Mouse (Mus musculus): Measurements from ENCODE around the gene Gatad2a. TPM values are rescaled to one million over a fixed set of nuclear protein-coding genes. Genes with fewer than 3 reads are reported as not detected.

Gene Gatad2a
- polyA plus RNA-seq, 1 experiment from 2014 or later = 44.3 TPM

DNA sequence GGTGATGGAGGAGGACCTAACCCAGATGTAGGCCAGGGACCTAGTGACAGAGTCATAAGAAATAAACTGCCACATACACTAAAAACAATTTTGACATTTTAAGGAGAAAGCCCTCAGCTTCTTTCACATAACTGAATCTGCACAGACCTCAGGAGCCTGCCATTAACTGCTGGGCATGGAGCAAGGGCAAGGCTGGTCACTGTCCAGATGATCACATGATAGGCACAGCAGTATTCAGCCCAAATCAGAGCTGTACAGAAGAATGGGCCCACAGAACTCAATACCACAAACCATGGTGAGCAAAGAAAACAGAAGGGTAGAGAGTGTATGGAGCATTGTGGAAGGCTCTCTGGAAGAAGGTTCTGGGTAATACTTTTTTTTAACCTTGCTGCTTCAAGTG lies 69.3 kb downstream of the Gatad2a start:
- Histone ChIP-seq H3K27me3 (no peaks in the 10 kb centered on the region), H3K4me3 (no peak overlapping the region), H3K36me3 (0 out of 2 replicates have a peak, but pooled peaks cover 4% of the 10 kb centered on the region), H3K9me3 (no peaks in the 10 kb centered on the region), H3K9ac (replicated peaks) (no peak overlapping the region), H3K27ac (replicated peaks) (no peak overlapping the region), H3K4me1 (no peaks in the 10 kb centered on the region), H3K4me2 (replicated peaks) (no peak overlapping the region)
- no peak for ATAC-seq (ENCODE audit: low FRiP score, low read depth)

GRCm38 (mm10) chr8:69923986-69924385 lies 72.2 kb downstream of the Gatad2a start:
- no peak for ATAC-seq (ENCODE audit: low FRiP score, low read depth)
- no peak overlapping the region for H3K4me3 ChIP-seq
- peaks cover 19% of the 10 kb centered on the region for H3K4me1 ChIP-seq
- H3K9me3 ChIP-seq = no peaks in the 10 kb centered on the region
- H3K9ac ChIP-seq (replicated peaks) = no peak overlapping the region
- no peaks in the 10 kb centered on the region for H3K27me3 ChIP-seq
- no peak overlapping the region for H3K27ac ChIP-seq (replicated peaks)
- 90% methylated on average over 1 of the region's 1 CpGs for WGBS
- no peak overlapping the region for H3K4me2 ChIP-seq (replicated peaks)
- 0 out of 2 replicates have a peak, but pooled peaks cover 4% of the 10 kb centered on the region for H3K36me3 ChIP-seq

DNA sequence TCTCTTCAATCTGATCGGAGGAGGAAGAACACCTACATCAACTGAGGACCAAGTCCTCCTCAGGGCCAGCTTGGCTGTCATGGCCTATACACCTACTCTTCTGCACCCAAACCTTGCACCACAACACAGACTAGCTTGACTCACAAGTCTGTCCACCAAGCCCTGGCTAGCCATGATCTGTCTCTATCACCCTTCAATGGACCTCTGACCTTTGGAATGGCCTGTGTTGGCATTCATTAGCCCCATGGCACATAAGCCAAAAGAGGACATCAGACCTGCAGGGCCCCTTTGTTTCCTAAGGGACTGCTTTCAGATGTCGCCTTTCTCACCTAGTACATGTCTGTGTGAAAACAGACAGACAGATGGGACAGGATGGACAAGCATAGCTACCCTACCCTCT lies 75.0 kb downstream of the Gatad2a start:
- H3K4me1 ChIP-seq = peaks cover 19% of the 10 kb centered on the region
- no peaks in the 10 kb centered on the region for H3K27me3 ChIP-seq
- no peak overlapping the region for H3K4me3 ChIP-seq
- peak overlapping the region; percentile 79 for H3K27ac ChIP-seq (replicated peaks)
- no peak overlapping the region for H3K9ac ChIP-seq (replicated peaks)
- H3K36me3 ChIP-seq = peaks cover 17% of the 10 kb centered on the region
- 95% methylated on average over 2 of the region's 2 CpGs for WGBS
- ATAC-seq (ENCODE audit: low FRiP score, low read depth) = no peak
- 0 out of 2 replicates have a peak overlapping the region, but pooled peaks have one; percentile 34 for H3K4me2 ChIP-seq (replicated peaks)
- no peaks in the 10 kb centered on the region for H3K9me3 ChIP-seq

DNA sequence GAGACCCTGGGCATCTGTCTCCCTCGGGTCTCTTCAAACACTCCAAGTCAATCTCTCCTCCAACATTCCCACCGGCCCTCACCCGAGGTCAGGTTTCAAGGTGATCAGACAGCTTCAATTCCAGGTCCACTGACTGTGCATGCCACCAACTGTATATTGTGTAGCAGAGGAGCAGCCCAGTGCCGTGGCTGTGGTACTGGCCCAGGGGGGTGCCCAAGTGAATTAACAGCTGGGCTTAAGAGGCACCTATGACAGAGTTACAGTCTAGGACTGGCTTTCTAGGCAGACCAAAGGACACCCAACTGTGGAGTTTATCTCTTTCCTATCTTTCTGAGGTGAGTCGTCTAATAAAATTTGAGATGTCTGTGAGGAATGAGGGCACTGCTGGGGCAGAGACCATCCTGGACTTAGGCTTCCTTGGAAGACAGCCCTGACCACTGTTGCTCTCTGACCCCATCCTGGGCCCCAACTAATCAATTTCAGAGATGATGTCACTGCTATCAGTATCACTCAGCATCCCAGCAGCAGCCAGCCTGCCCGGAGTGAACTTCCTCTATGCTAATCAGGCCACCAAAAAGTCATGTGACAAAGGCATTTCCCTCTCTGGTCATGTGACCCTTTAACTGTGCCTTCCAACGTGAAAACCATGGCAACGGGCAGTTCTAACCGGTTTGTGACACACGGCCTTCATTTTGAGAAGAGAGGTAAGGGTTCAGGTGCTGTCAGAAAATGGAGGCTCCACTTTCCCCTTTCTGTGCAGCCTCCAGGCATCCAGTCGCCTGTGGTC lies 76.1 kb downstream of the Gatad2a start:
- peaks cover 28% of the 10 kb centered on the region for H3K36me3 ChIP-seq
- H3K9ac ChIP-seq (replicated peaks) = no peak overlapping the region
- no peaks in the 10 kb centered on the region for H3K27me3 ChIP-seq
- peaks cover 19% of the 10 kb centered on the region for H3K4me1 ChIP-seq
- H3K9me3 ChIP-seq = no peaks in the 10 kb centered on the region
- peak; percentile 70 for ATAC-seq (ENCODE audit: low FRiP score, low read depth)
- WGBS = 50% methylated on average over 11 of the region's 11 CpGs
- no peak overlapping the region for H3K4me3 ChIP-seq
- peak overlapping the region; percentile 34 for H3K4me2 ChIP-seq (replicated peaks)
- peak overlapping the region; percentile 79 for H3K27ac ChIP-seq (replicated peaks)

DNA sequence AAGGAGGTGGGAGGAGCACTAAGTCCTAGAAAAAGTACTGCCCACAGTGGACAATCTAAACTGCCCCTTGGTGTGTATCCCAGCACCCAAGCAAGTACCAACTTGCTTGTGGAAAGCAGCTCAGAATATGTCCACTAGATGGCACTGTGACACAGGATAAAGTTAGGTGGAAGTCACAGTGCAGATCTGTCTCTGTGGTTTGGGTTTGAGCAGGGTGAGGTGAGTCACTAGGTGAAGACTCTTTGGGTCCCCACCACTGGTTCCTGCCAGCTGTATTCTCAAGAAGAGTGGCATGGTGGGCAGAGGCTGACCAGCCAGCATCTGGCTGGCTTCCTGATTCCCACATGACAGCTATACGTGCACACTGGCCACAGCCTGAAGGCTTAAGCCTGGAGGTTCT lies 77.2 kb downstream of the Gatad2a start:
- Histone ChIP-seq H3K27me3 (no peaks in the 10 kb centered on the region), H3K4me1 (peaks cover 19% of the 10 kb centered on the region), H3K36me3 (peaks cover 39% of the 10 kb centered on the region), H3K4me3 (no peak overlapping the region), H3K9me3 (no peaks in the 10 kb centered on the region), H3K4me2 (replicated peaks) (no peak overlapping the region), H3K9ac (replicated peaks) (no peak overlapping the region), H3K27ac (replicated peaks) (no peak overlapping the region)
- peak; percentile 54 for ATAC-seq (ENCODE audit: low FRiP score, low read depth)
- 67% methylated on average over 1 of the region's 1 CpGs for WGBS

GRCm38 (mm10) chr8:69918506-69918905 lies 77.7 kb downstream of the Gatad2a start:
- H3K27ac ChIP-seq (replicated peaks) = no peak overlapping the region
- no peak overlapping the region for H3K9ac ChIP-seq (replicated peaks)
- 0 out of 2 replicates have a peak, but pooled peaks have one; percentile 1 for ATAC-seq (ENCODE audit: low FRiP score, low read depth)
- no peaks in the 10 kb centered on the region for H3K27me3 ChIP-seq
- H3K4me1 ChIP-seq = peaks cover 19% of the 10 kb centered on the region
- H3K4me3 ChIP-seq = no peak overlapping the region
- no peak overlapping the region for H3K4me2 ChIP-seq (replicated peaks)
- peaks cover 44% of the 10 kb centered on the region for H3K36me3 ChIP-seq
- no peaks in the 10 kb centered on the region for H3K9me3 ChIP-seq

DNA sequence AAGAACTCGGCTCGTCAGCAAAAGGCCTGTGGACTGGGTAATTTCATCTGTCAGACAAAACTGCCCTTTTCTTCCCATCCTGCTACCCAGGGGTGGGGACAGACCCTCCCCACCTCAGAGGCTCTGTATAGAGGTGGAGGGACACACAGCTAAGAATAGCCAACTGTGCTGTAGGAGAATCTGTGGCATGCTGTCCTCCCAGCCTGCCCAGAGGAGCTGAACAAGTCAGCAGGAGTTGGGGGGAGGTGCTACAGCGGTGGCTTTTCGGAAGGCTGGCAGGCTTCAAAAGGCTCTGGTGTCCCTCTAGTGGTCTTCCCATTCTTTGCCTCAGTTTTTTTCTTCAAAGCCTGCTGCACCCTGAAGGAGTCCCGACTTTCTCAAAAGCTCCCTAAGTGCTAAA lies 80.4 kb downstream of the Gatad2a start:
- no peak overlapping the region for H3K4me2 ChIP-seq (replicated peaks)
- no peak overlapping the region for H3K4me3 ChIP-seq
- peaks cover 10% of the 10 kb centered on the region for H3K4me1 ChIP-seq
- no peaks in the 10 kb centered on the region for H3K27me3 ChIP-seq
- H3K9me3 ChIP-seq = no peaks in the 10 kb centered on the region
- WGBS = 48% methylated on average over 5 of the region's 5 CpGs
- H3K9ac ChIP-seq (replicated peaks) = no peak overlapping the region
- peaks cover 71% of the 10 kb centered on the region for H3K36me3 ChIP-seq
- no peak for ATAC-seq (ENCODE audit: low FRiP score, low read depth)
- no peak overlapping the region for H3K27ac ChIP-seq (replicated peaks)

GRCm38 (mm10) chr8:69914526-69914925 lies 81.7 kb downstream of the Gatad2a start:
- no peak overlapping the region for H3K4me2 ChIP-seq (replicated peaks)
- peaks cover 82% of the 10 kb centered on the region for H3K36me3 ChIP-seq
- 90% methylated on average over 4 of the region's 4 CpGs for WGBS
- no peak overlapping the region for H3K27ac ChIP-seq (replicated peaks)
- no peaks in the 10 kb centered on the region for H3K27me3 ChIP-seq
- ATAC-seq (ENCODE audit: low FRiP score, low read depth) = no peak
- H3K4me1 ChIP-seq = no peaks in the 10 kb centered on the region
- H3K9ac ChIP-seq (replicated peaks) = no peak overlapping the region
- no peak overlapping the region for H3K4me3 ChIP-seq
- no peaks in the 10 kb centered on the region for H3K9me3 ChIP-seq

DNA sequence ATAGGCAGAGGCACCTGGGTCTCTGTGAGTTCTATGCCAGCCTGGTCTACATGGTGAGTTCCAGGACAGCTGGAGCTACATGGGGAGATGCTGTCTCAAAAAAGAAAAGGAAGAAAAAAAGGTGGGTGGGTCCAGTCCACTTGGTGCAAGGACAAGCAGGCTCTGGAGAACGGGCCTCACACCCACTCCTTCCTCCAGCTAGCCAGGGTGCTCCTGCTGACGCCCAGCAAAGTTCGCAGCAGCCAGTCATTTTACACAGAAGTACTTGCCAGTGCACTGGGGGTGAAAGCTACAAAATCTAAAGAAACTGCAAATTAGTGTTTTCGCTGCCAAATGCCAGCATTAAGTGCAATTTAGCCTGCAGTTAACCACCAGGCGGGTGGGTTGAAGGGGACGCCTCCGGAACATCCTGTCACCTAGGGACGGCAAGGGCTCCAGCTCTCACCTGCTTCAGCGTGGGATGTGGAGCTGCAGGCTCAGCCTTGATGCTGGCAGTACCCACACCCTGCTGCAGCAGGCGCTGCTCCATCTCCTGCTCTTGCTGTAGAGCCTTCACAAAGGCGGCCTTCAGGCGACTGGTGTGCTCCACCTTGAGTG lies 83.6 kb downstream of the Gatad2a start:
- H3K4me2 ChIP-seq (replicated peaks) = no peak overlapping the region

DNA sequence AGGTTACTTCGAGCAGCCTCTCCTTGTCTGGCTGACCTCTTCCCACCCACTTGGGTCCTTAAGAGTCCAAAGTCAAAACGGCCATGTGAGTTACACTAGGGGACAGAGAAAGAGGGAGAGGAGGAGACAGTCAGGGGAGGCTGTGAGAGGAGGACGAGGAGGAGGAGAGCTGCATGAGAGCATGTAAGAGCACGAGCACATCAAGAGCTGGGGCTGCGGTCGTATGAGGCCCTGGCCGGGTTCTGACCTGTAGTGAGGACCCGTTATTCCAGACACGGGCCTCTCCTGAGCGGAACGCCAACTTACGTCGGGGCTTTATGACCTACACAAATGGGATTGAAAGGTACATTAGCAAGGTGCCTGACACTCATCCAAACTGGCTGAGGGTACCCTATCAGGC lies 84.3 kb downstream of the Gatad2a start:
- Histone ChIP-seq H3K36me3 (peaks cover 90% of the 10 kb centered on the region), H3K9me3 (no peaks in the 10 kb centered on the region), H3K9ac (replicated peaks) (no peak overlapping the region), H3K27ac (replicated peaks) (no peak overlapping the region), H3K4me3 (no peak overlapping the region), H3K27me3 (no peaks in the 10 kb centered on the region), H3K4me1 (no peaks in the 10 kb centered on the region), H3K4me2 (replicated peaks) (no peak overlapping the region)
- no peak for ATAC-seq (ENCODE audit: low FRiP score, low read depth)
- WGBS = 96% methylated on average over 13 of the region's 13 CpGs

More for the DNA sequence above, 83.6 kb downstream of the Gatad2a start:
- H3K4me1 ChIP-seq = no peaks in the 10 kb centered on the region
- H3K9me3 ChIP-seq = no peaks in the 10 kb centered on the region
- no peaks in the 10 kb centered on the region for H3K27me3 ChIP-seq
- H3K27ac ChIP-seq (replicated peaks) = no peak overlapping the region
- H3K9ac ChIP-seq (replicated peaks) = no peak overlapping the region
- H3K4me3 ChIP-seq = no peak overlapping the region
- 91% methylated on average over 12 of the region's 12 CpGs for WGBS
- H3K36me3 ChIP-seq = peaks cover 96% of the 10 kb centered on the region
- ATAC-seq (ENCODE audit: low FRiP score, low read depth) = no peak

- Histone ChIP-seq H3K9ac (replicated peaks) (no peak overlapping the region), H3K4me3 (no peak overlapping the region), H3K27me3 (no peaks in the 10 kb centered on the region), H3K27ac (replicated peaks) (no peak overlapping the region), H3K9me3 (no peaks in the 10 kb centered on the region), H3K4me1 (peaks cover 16% of the 10 kb centered on the region), H3K4me2 (replicated peaks) (no peak overlapping the region), H3K36me3 (peaks cover 45% of the 10 kb centered on the region)
- 97% methylated on average over 2 of the region's 2 CpGs for WGBS
- no peak for ATAC-seq (ENCODE audit: low FRiP score, low read depth)
Observed at GRCm38 (mm10) chr8:69907106-69907505, 89.1 kb downstream of the Gatad2a start.

GRCm38 (mm10) chr8:69906260-69906659 lies 89.9 kb downstream of the Gatad2a start:
- no peaks in the 10 kb centered on the region for H3K9me3 ChIP-seq
- H3K27me3 ChIP-seq = no peaks in the 10 kb centered on the region
- peaks cover 20% of the 10 kb centered on the region for H3K4me1 ChIP-seq
- H3K9ac ChIP-seq (replicated peaks) = no peak overlapping the region
- no peak overlapping the region for H3K4me2 ChIP-seq (replicated peaks)
- no peak for ATAC-seq (ENCODE audit: low FRiP score, low read depth)
- 89% methylated on average over 2 of the region's 2 CpGs for WGBS
- H3K4me3 ChIP-seq = no peak overlapping the region
- no peak overlapping the region for H3K27ac ChIP-seq (replicated peaks)
- H3K36me3 ChIP-seq = peaks cover 37% of the 10 kb centered on the region

Data from midbrain, embryonic 12.5 days (tissue).